Mouse (Mus musculus) olfactory bulb, adult 2 months (tissue): ENCODE measurements around the gene Xcr1.

Experiments
- CTCF ChIP-seq: fragments of 200-500 bp; IDR thresholded peaks from 2 replicates; pipeline ENCODE4 v1.5.1; 2012; ENCODE audit warnings: low read depth, mild to moderate bottlenecking, low read length, moderate library complexity; ENCODE audit not compliant: insufficient read depth
- POLR2A ChIP-seq: fragments of 200-500 bp; IDR thresholded peaks from 2 replicates; pipeline ENCODE4 v1.6.1; 2012; ENCODE audit warnings: mild to moderate bottlenecking, low read depth, low read length, moderate library complexity; ENCODE audit not compliant: insufficient read depth

- TF ChIP-seq POLR2A: no peak
- no peak for TF ChIP-seq CTCF
Measured at GRCm38 (mm10) chr9:123814821-123815220, 47.0 kb downstream of the Xcr1 start.
